Mouse (Mus musculus): ENCODE data around the gene Bcl2l1. TPM values are rescaled to one million over a fixed set of nuclear protein-coding genes. Genes with fewer than 3 reads are reported as not detected.
A peak's percentile ranks its signal among the peaks of the same experiment; 100 is the strongest.

Gene Bcl2l1
- polyA plus RNA-seq, 1 experiment from 2014 or later, result 110 TPM

GRCm38 (mm10) chr2:152839256-152839655 is 7.7 kb upstream of the Bcl2l1 start:
- no peak overlapping the region for H3K4me3 ChIP-seq (replicated peaks)
- no peaks in the 10 kb centered on the region for H3K27me3 ChIP-seq
- H3K9ac ChIP-seq (replicated peaks), result no peak overlapping the region
- no peak for ATAC-seq (ENCODE audit: insufficient number of reproducible peaks, insufficient read depth, low FRiP score, low TSS enrichment, low read depth)
- H3K27ac ChIP-seq, result no peak overlapping the region
- no peaks in the 10 kb centered on the region for H3K9me3 ChIP-seq
- no peak overlapping the region for H3K4me2 ChIP-seq
- WGBS, result 58% methylated on average over 2 of the region's 2 CpGs
- H3K36me3 ChIP-seq, result no peaks in the 10 kb centered on the region
- H3K4me1 ChIP-seq (replicated peaks), result no peaks in the 10 kb centered on the region

GRCm38 (mm10) chr2:152830021-152830921 is 1.3 kb downstream of the Bcl2l1 start:
- Histone ChIP-seq H3K4me2 (peak overlapping the region; percentile 77), H3K36me3 (peaks cover 28% of the 10 kb centered on the region; the same call in 1 of the 2 replicates), H3K27ac (peak overlapping the region; percentile 97), H3K27me3 (no peaks in the 10 kb centered on the region), H3K4me3 (replicated peaks) (peak overlapping the region; percentile 68), H3K9me3 (no peaks in the 10 kb centered on the region), H3K9ac (replicated peaks) (peak overlapping the region; percentile 86), H3K4me1 (replicated peaks) (peaks cover 47% of the 10 kb centered on the region)
- WGBS, result 3% methylated on average over 31 of the region's 31 CpGs
- ATAC-seq (ENCODE audit: insufficient number of reproducible peaks, insufficient read depth, low FRiP score, low TSS enrichment, low read depth), result peak; percentile 75

GRCm38 (mm10) chr2:152829367-152829881 is 2.1 kb downstream of the Bcl2l1 start:
- peaks cover 36% of the 10 kb centered on the region; the same call in 1 of the 2 replicates for H3K36me3 ChIP-seq
- H3K27me3 ChIP-seq, result no peaks in the 10 kb centered on the region
- peak overlapping the region; percentile 86 for H3K9ac ChIP-seq (replicated peaks)
- H3K4me3 ChIP-seq (replicated peaks), result peak overlapping the region; percentile 68
- peaks cover 52% of the 10 kb centered on the region for H3K4me1 ChIP-seq (replicated peaks)
- WGBS, result 83% methylated on average over 23 of the region's 23 CpGs
- H3K4me2 ChIP-seq, result peak overlapping the region; percentile 77
- peak overlapping the region; percentile 41 for H3K27ac ChIP-seq
- H3K9me3 ChIP-seq, result no peaks in the 10 kb centered on the region
- no peak for ATAC-seq (ENCODE audit: insufficient number of reproducible peaks, insufficient read depth, low FRiP score, low TSS enrichment, low read depth)

GRCm38 (mm10) chr2:152828532-152828931 is 3.0 kb downstream of the Bcl2l1 start:
- Histone ChIP-seq H3K4me3 (replicated peaks) (peak overlapping the region; percentile 68), H3K4me1 (replicated peaks) (peaks cover 59% of the 10 kb centered on the region), H3K27ac (peak overlapping the region; percentile 75), H3K9ac (replicated peaks) (peak overlapping the region; percentile 86), H3K4me2 (peak overlapping the region; percentile 77), H3K9me3 (no peaks in the 10 kb centered on the region), H3K27me3 (no peaks in the 10 kb centered on the region), H3K36me3 (peaks cover 43% of the 10 kb centered on the region; the same call in 1 of the 2 replicates)
- no peak for ATAC-seq (ENCODE audit: insufficient number of reproducible peaks, insufficient read depth, low FRiP score, low TSS enrichment, low read depth)
- whole genome bisulfite sequencing, result 63% methylated on average over 1 of the region's 1 CpGs

- peak overlapping the region; percentile 8; the same call in 1 of the 2 replicates for H3K27ac ChIP-seq
- no peak for ATAC-seq (ENCODE audit: insufficient number of reproducible peaks, insufficient read depth, low FRiP score, low TSS enrichment, low read depth)
- no peaks in the 10 kb centered on the region for H3K27me3 ChIP-seq
- H3K9ac ChIP-seq (replicated peaks), result peak overlapping the region; percentile 86
- H3K9me3 ChIP-seq, result no peaks in the 10 kb centered on the region
- H3K4me3 ChIP-seq (replicated peaks), result peak overlapping the region; percentile 68
- peak overlapping the region; percentile 77 for H3K4me2 ChIP-seq
- 78% methylated on average over 4 of the region's 4 CpGs for WGBS
- H3K4me1 ChIP-seq (replicated peaks), result peaks cover 59% of the 10 kb centered on the region
- peaks cover 43% of the 10 kb centered on the region; the same call in 1 of the 2 replicates for H3K36me3 ChIP-seq
Observed at GRCm38 (mm10) chr2:152828011-152828370, 3.5 kb downstream of the Bcl2l1 start.

GRCm38 (mm10) chr2:152827321-152828010 is 4.1 kb downstream of the Bcl2l1 start:
- peak overlapping the region; percentile 68 for H3K4me3 ChIP-seq (replicated peaks)
- H3K9me3 ChIP-seq, result no peaks in the 10 kb centered on the region
- peak overlapping the region; percentile 8; the same call in 1 of the 2 replicates for H3K27ac ChIP-seq
- peak overlapping the region; percentile 77 for H3K4me2 ChIP-seq
- H3K36me3 ChIP-seq, result peaks cover 46% of the 10 kb centered on the region; the same call in 1 of the 2 replicates
- H3K27me3 ChIP-seq, result no peaks in the 10 kb centered on the region
- no peak for ATAC-seq (ENCODE audit: insufficient number of reproducible peaks, insufficient read depth, low FRiP score, low TSS enrichment, low read depth)
- 84% methylated on average over 8 of the region's 8 CpGs for WGBS
- H3K4me1 ChIP-seq (replicated peaks), result peaks cover 59% of the 10 kb centered on the region
- no peak overlapping the region for H3K9ac ChIP-seq (replicated peaks)

GRCm38 (mm10) chr2:152826481-152826880 is 5.0 kb downstream of the Bcl2l1 start:
- Histone ChIP-seq H3K27ac (no peak overlapping the region), H3K9ac (replicated peaks) (no peak overlapping the region), H3K4me1 (replicated peaks) (peaks cover 65% of the 10 kb centered on the region), H3K4me2 (peak overlapping the region; percentile 77), H3K36me3 (peaks cover 47% of the 10 kb centered on the region; the same call in 1 of the 2 replicates), H3K27me3 (no peaks in the 10 kb centered on the region), H3K9me3 (no peaks in the 10 kb centered on the region), H3K4me3 (replicated peaks) (no peak overlapping the region; the same call in 1 of the 2 replicates)
- no peak for ATAC-seq (ENCODE audit: insufficient number of reproducible peaks, insufficient read depth, low FRiP score, low TSS enrichment, low read depth)
- 92% methylated on average over 3 of the region's 3 CpGs for WGBS

- Histone ChIP-seq H3K4me1 (replicated peaks) (peaks cover 73% of the 10 kb centered on the region), H3K27me3 (no peaks in the 10 kb centered on the region), H3K27ac (no peak overlapping the region), H3K36me3 (peaks cover 47% of the 10 kb centered on the region; the same call in 1 of the 2 replicates), H3K4me3 (replicated peaks) (no peak overlapping the region), H3K9me3 (no peaks in the 10 kb centered on the region), H3K4me2 (0 out of 2 replicates have a peak overlapping the region, but pooled peaks have one; percentile 11), H3K9ac (replicated peaks) (no peak overlapping the region)
- 84% methylated on average over 2 of the region's 2 CpGs for WGBS
- ATAC-seq (ENCODE audit: insufficient number of reproducible peaks, insufficient read depth, low FRiP score, low TSS enrichment, low read depth), result no peak
Observed at GRCm38 (mm10) chr2:152825713-152826112, 5.8 kb downstream of the Bcl2l1 start.

GRCm38 (mm10) chr2:152825168-152825697 is 6.3 kb downstream of the Bcl2l1 start:
- H3K9me3 ChIP-seq, result no peaks in the 10 kb centered on the region
- 0 out of 2 replicates have a peak overlapping the region, but pooled peaks have one; percentile 11 for H3K4me2 ChIP-seq
- no peak for ATAC-seq (ENCODE audit: insufficient number of reproducible peaks, insufficient read depth, low FRiP score, low TSS enrichment, low read depth)
- no peak overlapping the region for H3K27ac ChIP-seq
- H3K27me3 ChIP-seq, result no peaks in the 10 kb centered on the region
- H3K4me1 ChIP-seq (replicated peaks), result peaks cover 77% of the 10 kb centered on the region
- 82% methylated on average over 4 of the region's 4 CpGs for WGBS
- H3K9ac ChIP-seq (replicated peaks), result no peak overlapping the region
- peaks cover 52% of the 10 kb centered on the region for H3K36me3 ChIP-seq
- no peak overlapping the region for H3K4me3 ChIP-seq (replicated peaks)

- Histone ChIP-seq H3K4me2 (no peak overlapping the region), H3K9me3 (no peaks in the 10 kb centered on the region), H3K36me3 (peaks cover 58% of the 10 kb centered on the region), H3K4me1 (replicated peaks) (peaks cover 79% of the 10 kb centered on the region), H3K27me3 (no peaks in the 10 kb centered on the region), H3K4me3 (replicated peaks) (no peak overlapping the region), H3K27ac (no peak overlapping the region), H3K9ac (replicated peaks) (no peak overlapping the region)
- ATAC-seq (ENCODE audit: insufficient number of reproducible peaks, insufficient read depth, low FRiP score, low TSS enrichment, low read depth), result no peak
- 81% methylated on average over 3 of the region's 3 CpGs for WGBS
Observed at GRCm38 (mm10) chr2:152824438-152825167, 6.9 kb downstream of the Bcl2l1 start.
